Mouse (Mus musculus): Measurements from ENCODE around the gene Mmaa. TPM values are rescaled to one million over a fixed set of nuclear protein-coding genes. Genes with fewer than 3 reads are reported as not detected.

Gene Mmaa
- total and polyA plus RNA-seq, 3 experiments = 3.3 to 4.7 (median 4.1) TPM

DNA sequence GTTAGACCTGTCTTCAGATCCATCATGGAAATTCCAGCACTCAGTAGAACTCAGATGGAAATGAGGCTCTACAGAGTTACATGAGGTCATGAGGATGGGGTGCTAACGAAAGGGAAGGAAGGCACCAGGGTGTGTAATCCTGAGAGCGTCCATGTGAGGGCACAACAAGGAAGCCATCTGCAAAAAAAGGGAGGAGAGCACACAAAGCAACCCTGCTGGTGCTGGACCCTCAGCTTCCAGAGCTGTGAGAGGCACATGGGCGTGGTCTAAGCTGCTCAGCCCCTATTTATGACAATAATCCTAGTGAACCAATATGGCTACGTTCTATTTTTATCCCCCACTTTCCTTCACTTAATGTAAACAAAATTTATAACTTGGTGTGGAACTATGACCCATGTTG is 22.1 kb downstream of the Mmaa start:
- H3K4me3 ChIP-seq (replicated peaks in 1 of 3; ENCODE audit: low read depth in 2 of 3, low read length in 2 of 3, poor library complexity in 1 of 3) = no peak overlapping the region

GRCm38 (mm10) chr8:79268921-79269320 is 25.8 kb downstream of the Mmaa start:
- Histone ChIP-seq H3K27me3 (replicated peaks) (no peaks in the 10 kb centered on the region), H3K36me3 (replicated peaks in 1 of 2; ENCODE audit: control insufficient read depth in 1 of 2, insufficient read depth in 1 of 2, low read length in 1 of 2) (peaks cover 12 to 56% of the 10 kb centered on the region in 2 experiments), H3K4me3 (replicated peaks in 1 of 3; ENCODE audit: low read depth in 2 of 3, low read length in 2 of 3, poor library complexity in 1 of 3) (no peak overlapping the region), H3K4me2 (ENCODE audit: insufficient read depth, low read depth, poor library complexity, severe bottlenecking) (no peak overlapping the region), H3K27ac (ENCODE audit: insufficient read depth, low read depth) (no peak overlapping the region), H3K79me2 (replicated peaks; ENCODE audit: control insufficient read depth, extremely low read depth, insufficient read depth, poor library complexity, severe bottlenecking) (no peaks in the 10 kb centered on the region), H3K9ac (ENCODE audit: insufficient read depth, low read depth) (no peak overlapping the region), H3K4me1 (ENCODE audit: control insufficient read depth in 1 of 2, insufficient read depth in 2 of 2) (peaks cover 17 to 26% of the 10 kb centered on the region in 2 experiments), H3K9me3 (replicated peaks; ENCODE audit: low read length) (no peaks in the 10 kb centered on the region)
- in situ Hi-C loops (cut with MboI; ENCODE audit: low pct_ligation_motif_present, low pct_unique_long_range_greater_than_20kb, low sequenced_read_pairs) = no loop called here
- TF ChIP-seq TCF12 (IDR thresholded peaks at IDR 0.05; ENCODE audit: low read depth, low read length) (no peak), CTCF (conservative IDR thresholded peaks at IDR 0.05 in 1 of 2, IDR thresholded peaks at IDR 0.05 in 1 of 2; ENCODE audit: low read depth in 2 of 2, low read length in 2 of 2) (no peak), ZMIZ1 (IDR thresholded peaks at IDR 0.05; ENCODE audit: low read depth, low read length) (no peak), POLR2AphosphoS2 (IDR thresholded peaks at IDR 0.05; ENCODE audit: low read depth, low read length) (no peak), ZC3H11A (IDR thresholded peaks at IDR 0.05; ENCODE audit: low read depth, low read length) (no peak), SMC3 (IDR thresholded peaks at IDR 0.05; ENCODE audit: low read depth, low read length) (no peak), JUND (conservative IDR thresholded peaks at IDR 0.05; ENCODE audit: low read depth, low read length) (no peak), POLR2A (IDR thresholded peaks at IDR 0.05; ENCODE audit: low read depth, low read length) (no peak), E2F4 (IDR thresholded peaks at IDR 0.05; ENCODE audit: insufficient replicate concordance, low read depth, low read length) (no peak), ZKSCAN1 (IDR thresholded peaks at IDR 0.05; ENCODE audit: borderline replicate concordance, low read depth, low read length) (no peak), JUN (IDR thresholded peaks at IDR 0.05; ENCODE audit: insufficient read depth, low read depth, low read length) (no peak), CHD1 (IDR thresholded peaks at IDR 0.05; ENCODE audit: low read depth, low read length) (no peak), NRF1 (IDR thresholded peaks at IDR 0.05; ENCODE audit: low read depth, low read length) (no peak), TBP (conservative IDR thresholded peaks at IDR 0.05; ENCODE audit: low read depth, low read length) (no peak), MAX (IDR thresholded peaks at IDR 0.05; ENCODE audit: low read length) (no peak), UBTF (IDR thresholded peaks at IDR 0.05; ENCODE audit: low read depth, low read length) (no peak), PAX5 (IDR thresholded peaks at IDR 0.05; ENCODE audit: low read length) (no peak), MAZ (IDR thresholded peaks at IDR 0.05; ENCODE audit: low read depth, low read length) (no peak)
- dilution Hi-C loops (cut with MboI; ENCODE audit: extremely low pct_ligation_motif_present, extremely low pct_unique_long_range_greater_than_20kb, low sequenced_read_pairs) = no loop called here
- no peak for DNase-seq (ENCODE audit: extremely low read depth)

More for the DNA sequence above, 22.1 kb downstream of the Mmaa start:
- no peaks in the 10 kb centered on the region for H3K9me3 ChIP-seq (replicated peaks; ENCODE audit: low read length)
- H3K27me3 ChIP-seq (replicated peaks) = no peaks in the 10 kb centered on the region
- TF ChIP-seq SMC3 (IDR thresholded peaks at IDR 0.05; ENCODE audit: low read depth, low read length) (peak; percentile 25; the same call in 1 of the 2 replicates), CTCF (conservative IDR thresholded peaks at IDR 0.05 in 1 of 2, IDR thresholded peaks at IDR 0.05 in 1 of 2; ENCODE audit: low read depth in 2 of 2, low read length in 2 of 2) (peak in 1 of 2 experiments; percentile 36; a peak in 2 of 4 replicates), RAD21 (IDR thresholded peaks at IDR 0.05; ENCODE audit: low read depth, low read length) (peak; percentile 27), MAX (IDR thresholded peaks at IDR 0.05; ENCODE audit: low read length) (0 out of 2 replicates have a peak, but pooled peaks have one; percentile 30), PAX5 (IDR thresholded peaks at IDR 0.05; ENCODE audit: low read length) (no peak)
- no peak overlapping the region for H3K9ac ChIP-seq (ENCODE audit: insufficient read depth, low read depth)
- in situ Hi-C loops (cut with MboI; ENCODE audit: low pct_ligation_motif_present, low pct_unique_long_range_greater_than_20kb, low sequenced_read_pairs) = no loop called here
- dilution Hi-C loops (cut with MboI; ENCODE audit: extremely low pct_ligation_motif_present, extremely low pct_unique_long_range_greater_than_20kb, low sequenced_read_pairs) = no loop called here
- H3K36me3 ChIP-seq (replicated peaks in 1 of 2; ENCODE audit: control insufficient read depth in 1 of 2, insufficient read depth in 1 of 2, low read length in 1 of 2) = peaks cover 9 to 58% of the 10 kb centered on the region in 2 experiments
- peaks cover 28 to 44% of the 10 kb centered on the region in 2 experiments for H3K4me1 ChIP-seq (ENCODE audit: control insufficient read depth in 1 of 2, insufficient read depth in 2 of 2)
- peak; percentile 25 for DNase-seq (ENCODE audit: extremely low read depth)
- no peaks in the 10 kb centered on the region for H3K79me2 ChIP-seq (replicated peaks; ENCODE audit: control insufficient read depth, extremely low read depth, insufficient read depth, poor library complexity, severe bottlenecking)
- no peak overlapping the region for H3K4me2 ChIP-seq (ENCODE audit: insufficient read depth, low read depth, poor library complexity, severe bottlenecking)
- H3K27ac ChIP-seq (ENCODE audit: insufficient read depth, low read depth) = no peak overlapping the region
